Mouse (Mus musculus): ENCODE measurements at regions not wholly inside any gene's neighbourhood (a gene's known extent, or its start where the extent isn't known, plus 50 kb on each side); places are given as distances from the start of the nearest gene placed in this dataset.

DNA sequence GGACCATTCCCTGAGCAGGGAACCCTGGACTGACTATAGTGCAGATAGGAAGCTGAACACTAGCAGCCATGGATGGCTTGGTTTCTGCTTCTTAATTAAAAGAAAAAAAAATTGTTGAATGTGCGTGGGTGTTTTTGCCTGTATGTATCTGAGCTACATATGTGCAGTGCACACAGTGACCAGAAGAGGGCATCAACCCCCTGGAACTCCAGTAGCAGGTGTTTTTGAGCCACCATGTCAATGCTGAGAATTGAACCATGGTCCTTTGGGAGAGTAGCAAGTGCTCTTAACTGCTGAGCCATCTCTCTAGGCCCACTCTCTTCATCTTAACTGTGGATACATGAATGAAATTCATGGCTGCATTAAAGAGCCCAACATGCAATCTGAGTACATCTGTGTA is 172.5 kb downstream of the Lrrc3b start:
- TF ChIP-seq ZNF384 (IDR thresholded peaks at IDR 0.05; ENCODE audit: low read depth, low read length) = no peak
- no peak for TF ChIP-seq HCFC1 (IDR thresholded peaks at IDR 0.05; ENCODE audit: borderline replicate concordance, insufficient read depth, low read length)
